Mouse (Mus musculus): ENCODE data around the gene Lrrc36.

- no peak for TF ChIP-seq GATA1 (IDR thresholded peaks at IDR 0.05; ENCODE audit: borderline replicate concordance, low read length)
- no peak for TF ChIP-seq FLI1 (IDR thresholded peaks at IDR 0.05; ENCODE audit: low read length)
Measured at GRCm38 (mm10) chr8:105469816-105470215, 56.4 kb downstream of the Lrrc36 start.
